Mouse (Mus musculus) cerebellum, adult 18-20 months (tissue): ENCODE measurements around the gene Anapc15.
"Not testable (repeated sequence)": the region's sequence is repeated elsewhere in the genome, so short reads cannot be mapped to it uniquely, and the experiment has no call there.

Experiments used
- DNase-seq, 2 experiments: peaks; one replicate each; pipeline ENCODE4 v3.0.0; 2021

Anapc15 gene

DNA sequence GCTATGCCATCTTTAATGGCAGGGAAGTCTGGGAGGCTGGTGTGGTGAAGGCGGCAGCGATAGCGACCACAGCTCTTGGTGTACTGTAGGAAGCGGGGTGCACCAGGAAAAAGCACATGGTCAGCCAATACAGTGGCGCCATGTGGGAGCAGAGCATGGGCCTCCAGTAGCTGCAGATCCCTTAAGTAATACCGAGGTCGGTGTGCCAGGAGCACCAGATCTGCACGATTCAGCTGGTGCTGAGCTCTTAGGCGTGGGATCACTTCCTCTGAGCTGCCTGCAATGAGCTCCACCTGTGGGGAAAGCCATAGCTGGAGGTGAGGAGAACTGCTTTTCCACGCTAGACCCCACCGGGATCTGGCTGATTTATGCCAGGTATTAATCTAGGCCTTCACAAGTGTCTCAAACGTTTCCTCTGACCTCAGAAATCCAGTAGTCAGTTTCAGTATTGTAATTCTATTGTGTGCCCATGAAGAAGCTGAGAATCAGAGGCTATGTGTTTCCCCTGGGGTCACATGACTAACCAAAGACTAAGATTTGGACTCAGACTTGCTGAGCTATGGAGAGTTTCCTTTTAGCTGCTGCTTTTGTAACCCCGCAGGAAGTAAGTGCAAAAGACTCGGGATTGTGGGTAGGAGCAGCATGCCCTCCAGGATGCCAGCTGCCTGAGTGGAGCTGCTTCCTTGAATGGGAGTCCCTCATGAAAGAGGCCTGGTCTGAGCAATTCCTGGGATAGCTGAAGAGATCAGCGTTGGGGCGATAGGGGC is 37.0 kb downstream of the Anapc15 start:
- no peak for DNase-seq

DNA sequence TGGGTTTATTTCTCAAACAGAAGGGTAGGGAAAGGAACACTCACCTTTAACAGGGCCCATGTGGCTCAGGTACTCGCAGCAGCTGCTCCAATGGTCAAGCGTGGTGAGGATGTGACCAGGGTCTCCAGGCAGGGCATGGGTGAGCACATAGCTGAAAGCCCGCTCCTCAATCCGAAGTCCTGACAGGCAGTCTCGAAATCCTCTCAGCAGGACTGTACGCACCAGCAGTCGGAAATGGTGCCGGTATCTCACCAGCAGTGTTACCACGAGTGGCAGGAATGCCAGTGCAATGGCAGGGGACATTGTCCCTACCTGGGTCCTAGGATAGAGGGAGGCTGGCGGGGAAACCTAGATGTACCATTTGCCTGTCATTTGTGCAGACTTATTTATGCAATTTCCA is 38.5 kb downstream of the Anapc15 start:
- no peak for DNase-seq

DNA sequence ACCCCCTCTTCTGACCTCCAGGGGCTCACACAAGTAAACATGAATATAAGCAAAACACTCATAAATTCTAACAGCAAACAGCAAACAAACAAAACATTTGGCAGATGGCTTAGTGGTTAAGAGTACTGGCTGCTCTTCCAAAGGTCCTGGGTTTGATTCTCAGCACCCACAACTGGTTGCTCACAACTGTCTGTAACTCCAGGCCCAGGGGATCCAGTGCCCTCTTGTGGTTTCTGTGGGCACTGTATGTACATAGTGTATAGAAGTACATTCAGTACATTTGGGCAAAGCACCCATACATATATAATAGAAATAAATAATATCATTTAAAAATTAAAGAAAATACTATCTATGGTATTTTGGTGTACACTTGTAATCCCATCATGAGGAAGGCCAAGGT is 39.3 kb downstream of the Anapc15 start:
- DNase-seq, result no peak

DNA sequence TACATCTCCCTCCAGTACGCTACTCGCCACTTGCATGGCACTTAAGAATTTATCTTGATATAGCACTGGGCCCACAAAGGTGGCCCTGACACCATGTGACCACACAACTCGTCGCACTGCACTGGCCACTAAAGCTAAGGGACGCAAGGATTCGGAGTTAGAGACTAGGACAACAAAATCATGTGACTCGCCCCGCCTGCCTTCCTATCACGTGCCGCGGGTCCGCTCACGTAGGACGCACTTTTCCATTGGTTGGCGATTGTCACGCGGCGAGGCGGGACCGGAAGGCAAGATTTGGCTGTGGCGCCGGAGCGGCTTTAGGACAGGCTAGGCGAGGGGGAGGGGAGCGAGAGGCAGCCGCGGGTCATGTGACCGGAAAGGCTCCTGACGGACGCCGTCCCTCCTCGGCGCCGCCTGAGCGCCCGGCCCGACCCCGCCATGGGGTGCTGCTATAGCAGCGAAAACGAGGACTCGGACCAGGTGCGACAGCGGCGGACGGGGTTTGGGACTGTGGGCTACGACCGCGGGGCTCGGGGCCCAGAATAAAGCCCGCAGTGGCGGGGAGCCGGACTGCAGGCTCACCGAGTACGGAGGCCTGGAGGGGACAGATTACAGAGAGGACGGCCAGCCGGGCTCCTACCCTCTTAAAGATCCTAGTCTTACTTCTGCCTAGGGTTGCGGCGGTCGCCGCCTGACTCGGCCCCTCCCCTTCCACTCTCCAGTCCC is 42.2 kb downstream of the Anapc15 start, which contains the start of gene Lamtor1:
TSS of gene Lamtor1 (plus strand) at position 344 of the 726 bp plus-strand sequence.
- peak; percentile 99 to 100 for DNase-seq

DNA sequence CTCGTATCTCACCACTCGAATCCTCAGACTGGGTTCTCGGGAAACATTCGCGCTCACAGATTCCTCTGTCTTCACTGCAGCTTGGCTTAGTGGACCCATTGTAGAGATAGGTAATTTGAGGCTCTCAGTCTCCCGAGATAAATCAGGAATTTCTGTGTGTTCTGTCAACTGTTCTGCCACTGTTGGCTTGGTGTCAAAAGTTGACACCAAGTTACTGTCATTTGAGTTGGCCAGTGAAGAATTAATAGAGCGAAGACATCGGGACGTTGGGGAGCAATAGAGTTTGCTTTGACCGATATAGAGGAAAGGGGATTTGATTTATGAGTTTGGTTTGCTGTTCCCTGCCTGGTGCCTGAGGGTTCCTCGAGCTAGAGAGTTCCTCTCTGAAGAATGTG is 42.8 kb downstream of the Anapc15 start, which contains the start of gene Tomt:
TSS of gene Tomt (minus strand) at position 73 of the 395 bp plus-strand sequence.
- no peak for DNase-seq

DNA sequence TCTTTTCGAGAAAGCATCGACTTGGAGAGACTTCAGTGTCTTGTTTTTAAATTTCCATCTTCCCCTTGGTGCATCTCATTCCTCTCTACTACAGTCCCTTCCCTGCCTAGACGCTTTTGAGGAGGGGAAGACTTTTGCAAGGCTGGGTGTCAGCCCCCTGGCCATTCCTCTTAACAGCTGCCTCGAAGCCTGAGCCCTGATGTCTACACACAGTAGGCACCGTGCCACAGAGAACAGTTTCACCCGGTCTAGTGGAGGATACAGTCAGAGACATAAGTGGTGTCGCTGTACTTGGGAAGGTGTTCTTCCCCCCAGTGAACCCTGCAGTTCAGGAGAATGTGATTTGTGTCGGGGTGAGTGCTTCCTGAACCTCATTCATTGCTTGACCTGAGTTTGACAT is 43.2 kb downstream of the Anapc15 start:
- DNase-seq, result no peak

DNA sequence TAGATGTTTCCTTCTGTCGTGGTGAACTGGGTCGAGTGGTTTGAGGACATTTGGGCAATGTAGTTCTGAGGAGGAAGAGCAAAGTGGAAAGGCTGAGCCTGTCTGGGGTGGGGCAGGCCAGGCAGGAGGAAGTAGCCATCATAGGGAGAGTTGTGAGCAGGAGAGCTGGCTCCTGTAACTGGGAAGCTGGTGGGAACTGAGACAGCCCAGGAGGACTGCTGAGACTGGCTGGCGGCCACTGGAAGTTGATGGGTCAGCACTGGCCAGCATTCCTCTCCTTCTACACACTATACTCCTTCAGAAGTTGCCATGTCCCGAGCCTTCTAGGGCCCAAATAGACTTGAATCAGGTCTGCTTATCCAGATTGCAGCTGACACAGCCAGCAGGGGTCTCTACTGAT is 44.9 kb downstream of the Anapc15 start:
- DNase-seq, result no peak

DNA sequence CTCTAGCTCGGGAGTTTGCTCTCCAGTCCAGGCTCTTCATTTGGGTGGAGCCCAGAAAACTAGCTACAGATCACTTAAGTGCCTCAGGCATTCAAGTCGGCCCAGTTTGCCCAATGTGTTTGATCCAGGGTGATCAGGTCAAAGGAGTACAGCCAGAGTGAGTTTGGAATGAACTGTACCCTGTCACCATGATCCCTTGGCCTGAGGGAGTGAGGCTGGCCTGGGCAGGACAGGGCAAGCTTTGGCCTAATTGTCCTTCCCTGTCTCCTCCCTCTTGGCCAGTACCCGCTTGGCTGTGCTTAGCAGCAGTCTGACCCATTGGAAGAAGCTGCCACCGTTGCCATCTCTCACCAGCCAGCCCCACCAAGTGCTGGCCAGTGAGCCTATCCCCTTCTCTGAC is 46.6 kb downstream of the Anapc15 start:
- no peak for DNase-seq

DNA sequence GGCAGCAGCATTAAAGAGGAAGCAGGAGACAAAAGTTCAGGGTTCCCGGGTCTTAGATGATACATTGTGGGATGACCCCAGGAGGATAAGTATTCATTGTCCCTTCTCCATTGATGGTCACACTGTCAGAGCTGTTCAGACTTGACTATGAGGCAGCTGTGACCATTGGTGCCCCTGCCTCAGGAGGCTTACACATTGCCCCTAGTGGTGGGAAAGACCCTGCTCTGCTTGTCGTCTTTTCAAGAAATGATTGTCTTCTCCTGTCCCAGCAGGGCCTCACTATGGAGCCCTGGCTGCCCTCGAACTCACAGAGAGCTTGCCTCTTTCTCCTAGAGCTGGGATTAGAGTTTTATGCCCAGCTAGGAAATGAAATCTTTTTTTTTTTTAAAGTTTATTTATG is 48.5 kb downstream of the Anapc15 start:
- DNase-seq, result no peak

DNA sequence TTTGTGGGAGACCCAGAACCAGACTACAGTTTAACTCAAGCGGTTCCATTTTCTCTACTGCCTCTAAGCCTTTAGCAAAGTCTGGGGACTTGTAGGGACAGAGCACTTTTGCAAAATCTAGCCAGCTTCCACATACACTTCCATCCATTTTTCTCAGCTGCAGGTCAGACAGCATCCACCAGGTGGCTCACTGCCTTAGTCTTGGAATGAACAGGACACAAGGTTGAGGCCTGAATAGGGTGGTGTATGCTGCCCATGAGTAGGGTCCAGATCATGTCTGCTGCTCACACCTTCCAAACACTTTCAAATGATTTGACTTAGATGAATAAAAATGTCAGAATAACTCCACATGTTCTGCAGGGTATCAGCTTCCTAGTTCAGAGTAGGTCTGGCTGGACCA is 54.6 kb downstream of the Anapc15 start:
- DNase-seq, result peak; percentile 66 to 76

DNA sequence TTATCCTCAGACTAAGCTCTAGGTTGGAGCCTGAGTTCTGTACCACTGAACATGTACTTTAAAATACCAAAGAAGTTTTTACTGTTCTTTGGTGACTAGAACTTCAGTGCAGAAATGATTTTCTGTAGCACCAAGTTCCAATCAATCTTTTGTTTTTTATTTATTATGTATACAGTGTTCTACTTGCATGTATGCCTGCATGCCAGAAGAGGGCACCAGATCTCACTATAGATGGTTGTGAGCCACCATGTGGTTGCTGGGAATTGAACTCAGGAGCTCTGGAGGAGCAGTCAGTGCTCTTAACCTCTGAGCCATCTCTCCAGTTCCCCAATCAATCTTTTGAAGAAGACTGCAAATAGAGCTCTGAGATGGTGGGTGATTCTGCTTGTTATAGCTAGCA is 62.4 kb downstream of the Anapc15 start:
- DNase-seq, result not testable (repeated sequence)

DNA sequence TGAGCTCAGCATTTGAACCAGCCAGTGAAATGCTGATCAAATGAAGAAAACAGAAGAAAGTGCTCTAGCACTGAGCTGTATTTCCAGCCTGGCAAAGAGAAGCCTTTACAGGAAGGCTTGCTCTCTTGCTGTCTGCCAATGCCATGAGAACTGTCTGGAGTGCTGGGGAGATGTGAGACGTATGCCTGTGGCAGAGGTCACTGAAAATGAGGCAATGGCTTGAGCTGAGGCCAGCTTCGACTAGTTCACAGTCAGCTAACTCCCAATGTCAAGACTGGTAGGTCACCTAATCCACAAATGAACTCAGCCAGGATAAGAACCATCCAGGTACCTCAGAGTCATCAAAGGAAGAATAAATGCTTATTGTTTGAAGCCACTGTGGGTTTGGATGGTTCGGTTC is 64.6 kb downstream of the Anapc15 start:
- no peak for DNase-seq

DNA sequence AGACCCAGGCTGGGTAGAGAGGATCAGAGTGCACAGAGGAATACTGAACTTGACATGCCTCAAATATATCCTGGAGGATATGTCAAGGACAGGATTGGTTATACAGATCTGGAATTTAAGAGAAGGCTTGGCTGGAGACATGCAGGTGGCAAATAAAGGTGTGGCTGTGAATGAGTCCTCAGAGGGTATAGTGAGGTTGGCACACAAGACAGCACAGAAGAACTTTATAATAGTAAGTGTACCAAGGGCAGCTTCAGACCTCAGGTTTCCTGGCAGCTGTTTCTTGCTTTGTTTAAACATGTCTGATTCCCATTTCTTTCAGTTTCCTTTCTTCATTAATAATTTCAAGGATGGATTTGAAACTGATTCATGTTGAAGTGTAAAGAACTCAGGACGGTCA is 69.0 kb downstream of the Anapc15 start:
- DNase-seq, result no peak

DNA sequence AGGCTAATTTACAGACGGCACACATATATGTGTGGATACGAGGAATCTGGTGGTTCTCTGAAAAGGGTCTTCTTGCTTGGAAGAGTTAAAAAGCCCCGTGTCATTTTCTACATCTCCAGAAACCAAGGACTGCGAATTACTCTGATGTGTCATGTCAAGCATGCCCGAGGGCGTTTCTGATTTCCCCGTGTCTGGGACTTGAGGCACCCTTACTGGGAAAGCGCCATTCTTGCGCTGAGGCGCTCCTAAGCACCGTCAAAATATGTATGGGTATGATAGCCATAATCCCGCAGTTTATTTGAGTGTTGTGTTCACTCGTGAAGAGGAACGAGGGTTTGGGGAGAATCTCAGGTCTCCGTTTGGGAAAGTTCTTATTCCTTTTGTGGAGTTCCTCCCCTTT is 69.8 kb downstream of the Anapc15 start:
- peak in 1 of 2 experiments; percentile 22 for DNase-seq

DNA sequence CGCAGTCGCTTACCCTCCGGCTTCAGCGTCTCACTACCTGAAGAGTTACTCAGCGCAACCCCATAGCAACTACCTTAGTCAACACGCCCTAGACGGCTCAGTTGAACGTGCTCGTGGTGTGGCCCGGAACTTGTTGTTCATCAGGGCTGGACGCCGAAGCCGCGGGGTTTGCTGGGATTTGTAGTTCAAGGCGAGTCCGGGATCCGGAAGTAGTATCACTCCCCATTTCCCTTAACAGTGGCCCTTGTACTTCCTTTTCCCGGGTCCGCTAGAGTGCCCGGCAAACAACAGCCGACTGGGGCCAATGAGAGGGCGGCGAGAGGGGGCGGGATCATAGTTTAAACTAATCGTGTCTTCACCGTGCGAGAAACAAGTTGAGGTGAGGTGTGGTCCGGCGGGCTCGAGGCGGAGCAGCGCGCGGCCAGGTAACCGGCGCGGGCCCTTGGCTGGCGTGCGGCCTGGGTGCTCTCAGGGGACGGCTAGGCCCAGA is 70.3 kb downstream of the Anapc15 start, which contains the start of the genes Lrrc51 and Numa1:
TSS of gene Lrrc51 (minus strand) at position 145 of the 490 bp plus-strand sequence.
TSS of gene Numa1 (plus strand) at position 361 of the 490 bp plus-strand sequence.
- DNase-seq, result peak; percentile 95 to 99

DNA sequence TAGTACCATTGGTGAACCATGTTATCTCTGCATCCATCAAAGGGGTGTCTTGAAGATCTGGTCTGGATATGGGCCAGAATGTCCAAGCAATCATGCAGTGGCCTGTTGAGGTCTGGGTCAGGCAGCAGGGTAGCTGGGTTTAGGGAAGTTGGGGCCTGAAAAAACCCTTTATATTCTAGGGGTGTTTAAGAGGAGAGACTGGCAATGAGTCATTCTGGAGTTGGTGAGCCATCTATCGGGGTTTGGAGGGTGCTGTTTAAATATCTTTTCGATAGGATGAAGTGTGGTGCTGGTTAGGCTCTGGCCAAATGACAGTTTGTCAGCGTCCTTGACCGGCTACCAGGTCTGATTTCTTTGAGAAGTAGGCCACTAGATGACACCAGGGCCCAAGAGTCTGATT is 72.4 kb downstream of the Anapc15 start:
- no peak for DNase-seq

DNA sequence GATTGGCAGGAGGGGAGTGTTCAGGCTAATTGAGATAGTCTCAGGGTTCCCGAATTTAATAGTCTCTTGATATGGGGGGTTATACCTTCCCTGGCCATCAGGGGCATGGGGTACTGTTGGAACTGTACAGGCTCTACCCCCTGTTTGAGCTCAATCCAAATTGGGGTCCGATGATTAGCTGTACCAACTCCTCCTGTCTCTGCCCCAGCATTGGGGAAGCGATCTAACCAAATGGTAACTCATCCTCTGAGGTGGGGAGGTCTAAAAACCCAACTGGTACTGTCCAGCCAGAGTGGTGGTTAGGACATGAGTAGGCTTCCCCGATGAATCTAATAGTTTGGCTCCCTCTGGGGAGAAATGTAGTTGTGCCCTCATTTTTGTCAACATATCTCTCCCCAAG is 73.5 kb downstream of the Anapc15 start:
- no peak for DNase-seq

DNA sequence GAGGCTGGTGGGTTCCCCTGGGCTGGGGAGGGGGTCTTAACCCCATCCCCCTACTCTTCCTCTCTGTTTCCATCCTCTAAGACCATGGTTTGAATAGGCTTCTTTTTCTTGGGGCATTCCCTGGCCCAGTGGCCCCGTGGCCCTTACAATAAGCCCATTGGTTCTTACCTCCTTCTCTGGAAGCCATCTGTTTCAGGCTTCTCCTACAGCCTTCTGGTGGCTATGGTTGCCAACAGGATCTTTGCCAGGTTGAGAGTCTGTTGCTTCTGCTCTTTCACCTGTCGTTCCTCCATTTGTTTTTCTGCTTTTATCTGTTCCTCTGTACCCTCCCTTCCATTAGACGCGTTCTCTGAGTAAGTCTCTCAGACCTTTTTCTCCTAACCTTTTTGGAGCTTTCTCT is 74.1 kb downstream of the Anapc15 start:
- peak; percentile 89 to 93 for DNase-seq

DNA sequence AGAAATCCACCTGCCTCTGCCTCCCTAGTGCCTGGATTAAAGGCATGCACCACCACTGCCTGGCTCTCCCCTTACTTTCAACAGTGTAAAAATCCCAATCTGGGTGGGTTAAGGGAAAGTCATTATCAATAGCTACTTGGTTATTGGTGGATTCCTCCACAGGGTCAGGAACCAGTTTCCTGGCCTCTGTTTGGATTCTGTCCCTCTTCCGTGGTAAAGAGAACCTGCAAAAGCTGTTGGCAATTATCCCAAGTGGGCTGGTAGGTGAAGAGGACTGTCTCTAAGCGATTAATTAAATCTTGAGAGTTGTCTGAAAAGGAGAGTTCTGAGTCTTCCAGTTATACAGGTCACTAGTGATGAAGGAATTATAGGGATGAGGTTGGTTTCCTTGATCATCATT is 74.8 kb downstream of the Anapc15 start:
- peak; percentile 34 to 41 for DNase-seq

DNA sequence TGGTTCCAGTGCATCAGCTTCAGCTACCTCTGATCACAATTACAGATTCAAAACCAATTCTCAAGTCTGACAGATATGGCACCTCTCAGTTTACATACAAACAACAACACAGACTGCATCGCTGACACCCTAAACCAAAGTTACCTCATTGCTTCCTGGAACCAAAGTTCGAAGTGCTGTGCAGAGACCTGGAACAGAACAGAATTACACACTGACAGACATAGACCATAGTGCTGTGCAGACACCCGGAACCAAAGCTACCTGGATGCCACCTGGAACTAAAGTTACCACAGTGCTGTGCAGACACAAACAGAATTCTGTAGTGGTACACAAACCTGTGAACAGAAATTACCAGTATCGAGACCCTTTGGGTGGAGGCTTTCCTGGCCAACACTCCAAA is 76.2 kb downstream of the Anapc15 start:
- no peak for DNase-seq

DNA sequence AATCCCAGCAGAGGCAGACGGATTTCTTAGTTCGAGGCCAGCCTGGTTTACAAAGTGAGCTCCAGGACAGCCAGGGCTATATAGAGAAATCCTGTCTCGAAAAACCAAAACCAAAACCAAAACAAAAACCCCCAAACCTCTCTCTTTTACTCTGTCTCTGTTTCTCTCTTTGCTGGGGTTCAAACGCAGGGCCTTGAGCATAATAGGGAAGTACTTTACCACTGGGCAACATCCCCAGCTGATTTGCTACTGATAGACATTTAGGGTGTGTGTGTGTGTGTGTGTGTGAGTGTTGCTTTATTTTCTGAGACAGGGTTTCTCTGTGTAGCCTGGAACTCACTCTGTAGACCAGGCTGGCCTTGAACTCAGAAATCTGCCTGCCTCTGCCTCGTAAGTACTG is 85.5 kb downstream of the Anapc15 start:
- not testable (repeated sequence) for DNase-seq
